Comparison of ENCODE assay signal across 10 mouse cellular contexts in genomic region chr8:83592682-83593081, GRCm38 (mm10). TPM values are rescaled to one million over a fixed set of nuclear protein-coding genes. Genes with fewer than 3 reads are reported as not detected.
DNase-seq lines count a peak whose midpoint lies in the region; ATAC-seq lines count a peak whose summit lies in the region.
"Had no signal": no experiment of that assay in that cellular context is flagged by ENCODE, and none has a peak within 500 bp of the region (broad histone marks: within the 10 kb centered on the region; RNA-seq: fewer than 3 reads in every experiment).

No protein-coding gene starts in this region.

- no peaks in the 10 kb centered on the region for H3K27me3 ChIP-seq in liver, embryonic 11.5 days (replicated peaks; ENCODE audit: control insufficient read depth, insufficient read depth, low read length)
- H3K27me3 ChIP-seq in forebrain, embryonic 12.5 days: no peaks in the 10 kb centered on the region
- H3K27me3 ChIP-seq in liver, embryonic 12.5 days (replicated peaks): no peaks in the 10 kb centered on the region
- no peaks in the 10 kb centered on the region for H3K27me3 ChIP-seq in stomach, embryonic 15.5 days (replicated peaks)

- no peak overlapping the region for H3K9ac ChIP-seq in liver, embryonic 11.5 days (ENCODE audit: low read depth, low read length)
- H3K9ac ChIP-seq in forebrain, embryonic 12.5 days: peak overlapping the region; percentile 91
- peak overlapping the region; percentile 95 for H3K9ac ChIP-seq in liver, embryonic 12.5 days
- H3K9ac ChIP-seq in stomach, embryonic 15.5 days: no peak overlapping the region

- peak overlapping the region; percentile 90 for H3K4me3 ChIP-seq in liver, embryonic 11.5 days (ENCODE audit: low read depth, low read length)
- H3K4me3 ChIP-seq in forebrain, embryonic 12.5 days (replicated peaks): peak overlapping the region; percentile 83
- peak overlapping the region; percentile 95 for H3K4me3 ChIP-seq in liver, embryonic 12.5 days
- peak overlapping the region; percentile 64 for H3K4me3 ChIP-seq in stomach, embryonic 15.5 days (replicated peaks)

- DNase-seq in liver, embryonic 11.5 days (ENCODE audit: low spot score): no peak
- DNase-seq in liver: no peak
- DNase-seq in Muller cell, postnatal 12 days (ENCODE audit: inconsistent ontology term): no peak
- no peak for DNase-seq in left cerebral cortex, postnatal 10 days (ENCODE audit: extremely low spot score in 1 of 2, low spot score in 2 of 2)
- DNase-seq: embryo, embryonic 11 days had no signal

- peaks cover 5% of the 10 kb centered on the region; the same call in 1 of the 2 replicates for H3K36me3 ChIP-seq in liver, embryonic 11.5 days (ENCODE audit: control insufficient read depth, insufficient read depth, low read length)
- peaks cover 12% of the 10 kb centered on the region; the same call in 1 of the 2 replicates for H3K36me3 ChIP-seq in forebrain, embryonic 12.5 days (replicated peaks)
- peaks cover 40% of the 10 kb centered on the region for H3K36me3 ChIP-seq in liver, embryonic 12.5 days
- H3K36me3 ChIP-seq in stomach, embryonic 15.5 days: no peaks in the 10 kb centered on the region

- no peaks in the 10 kb centered on the region for H3K9me3 ChIP-seq in liver, embryonic 11.5 days (ENCODE audit: control insufficient read depth, low read length)
- no peaks in the 10 kb centered on the region for H3K9me3 ChIP-seq in forebrain, embryonic 12.5 days
- H3K9me3 ChIP-seq in liver, embryonic 12.5 days (replicated peaks): no peaks in the 10 kb centered on the region
- no peaks in the 10 kb centered on the region for H3K9me3 ChIP-seq in stomach, embryonic 15.5 days

- no peak for ATAC-seq in liver, embryonic 11.5 days (replicated peaks; ENCODE audit: low FRiP score)
- no peak for ATAC-seq in forebrain, embryonic 12.5 days (ENCODE audit: low FRiP score)
- ATAC-seq in liver, embryonic 12.5 days: no peak
- no peak for ATAC-seq in stomach, embryonic 15.5 days (ENCODE audit: insufficient read depth, low FRiP score, low read depth)

- H3K4me2 ChIP-seq in liver, embryonic 11.5 days: peak overlapping the region; percentile 78
- H3K4me2 ChIP-seq in forebrain, embryonic 12.5 days: peak overlapping the region; percentile 87
- H3K4me2 ChIP-seq in liver, embryonic 12.5 days: peak overlapping the region; percentile 95
- H3K4me2 ChIP-seq in stomach, embryonic 15.5 days: peak overlapping the region; percentile 88

- intact Hi-C loops in left cerebral cortex, postnatal 10 days (cut with DNase I): no loop called here

- WGBS in liver, embryonic 11.5 days: 84% methylated on average over 3 of the region's 3 CpGs
- WGBS in forebrain, embryonic 12.5 days: 70% methylated on average over 3 of the region's 3 CpGs
- 78% methylated on average over 3 of the region's 3 CpGs for WGBS in liver, embryonic 12.5 days (ENCODE audit: insufficient replicate concordance)
- 66% methylated on average over 3 of the region's 3 CpGs for WGBS in stomach, embryonic 15.5 days

- H3K4me1 ChIP-seq in liver, embryonic 11.5 days (replicated peaks; ENCODE audit: control insufficient read depth, insufficient read depth, low read length): peaks cover 15% of the 10 kb centered on the region
- H3K4me1 ChIP-seq in forebrain, embryonic 12.5 days: peaks cover 51% of the 10 kb centered on the region
- H3K4me1 ChIP-seq in liver, embryonic 12.5 days: peaks cover 58% of the 10 kb centered on the region
- H3K4me1 ChIP-seq in stomach, embryonic 15.5 days: peaks cover 16% of the 10 kb centered on the region

- H3K27ac ChIP-seq in liver, embryonic 11.5 days (ENCODE audit: low read depth, low read length): no peak overlapping the region
- H3K27ac ChIP-seq in forebrain, embryonic 12.5 days: 0 out of 2 replicates have a peak overlapping the region, but pooled peaks have one; percentile 15
- H3K27ac ChIP-seq in liver, embryonic 12.5 days: no peak overlapping the region
- H3K27ac ChIP-seq in stomach, embryonic 15.5 days: no peak overlapping the region

RNA-seq across cellular contexts. Expression of gene Tecr, which starts 15.1 kb away (rescaled TPM):
- 468 and 475 TPM in 2 replicates for polyA plus RNA-seq in liver, embryonic 11.5 days (2014; fragmentation: Nextera tagmentation; extraction: Ambion mirVana)
- 541 and 550 TPM in 2 replicates for polyA plus RNA-seq in forebrain, embryonic 12.5 days (2016; fragmentation: Nextera tagmentation; extraction: Ambion mirVana)
- polyA plus RNA-seq in liver, embryonic 12.5 days (2016; fragmentation: Nextera tagmentation; extraction: Ambion mirVana): 371 and 378 TPM in 2 replicates
- polyA plus RNA-seq in stomach, embryonic 15.5 days (2015; fragmentation: Nextera tagmentation; extraction: Ambion mirVana): 561 and 565 TPM in 2 replicates
- total RNA-seq in left cerebral cortex, postnatal 10 days (2021): 100 to 1,000 TPM; 642 to 649 TPM

RNA-seq across cellular contexts. Expression of gene Dnajb1, which starts 15.3 kb away (rescaled TPM):
- 75.9 and 77.1 TPM in 2 replicates for polyA plus RNA-seq in liver, embryonic 11.5 days (2014; fragmentation: Nextera tagmentation; extraction: Ambion mirVana)
- polyA plus RNA-seq in forebrain, embryonic 12.5 days (2016; fragmentation: Nextera tagmentation; extraction: Ambion mirVana): 63.0 and 67.3 TPM in 2 replicates
- polyA plus RNA-seq in liver, embryonic 12.5 days (2016; fragmentation: Nextera tagmentation; extraction: Ambion mirVana): 65.1 and 69.8 TPM in 2 replicates
- 55.1 and 62.6 TPM in 2 replicates for polyA plus RNA-seq in stomach, embryonic 15.5 days (2015; fragmentation: Nextera tagmentation; extraction: Ambion mirVana)
- total RNA-seq in left cerebral cortex, postnatal 10 days (2021): 10 to 100 TPM; 35.9 to 36.3 TPM

RNA-seq across cellular contexts. Expression of gene Ndufb7, which starts 26.2 kb away (rescaled TPM):
- polyA plus RNA-seq in liver, embryonic 11.5 days (2014; fragmentation: Nextera tagmentation; extraction: Ambion mirVana): 321 and 354 TPM in 2 replicates
- 356 and 359 TPM in 2 replicates for polyA plus RNA-seq in forebrain, embryonic 12.5 days (2016; fragmentation: Nextera tagmentation; extraction: Ambion mirVana)
- 290 and 291 TPM in 2 replicates for polyA plus RNA-seq in liver, embryonic 12.5 days (2016; fragmentation: Nextera tagmentation; extraction: Ambion mirVana)
- polyA plus RNA-seq in stomach, embryonic 15.5 days (2015; fragmentation: Nextera tagmentation; extraction: Ambion mirVana): 330 and 333 TPM in 2 replicates
- total RNA-seq in left cerebral cortex, postnatal 10 days (2021): 100 to 1,000 TPM; 141 to 145 TPM

RNA-seq across cellular contexts. Expression of gene Olfr370, which starts 57.1 kb away (rescaled TPM):
- not detected in 2 replicates for polyA plus RNA-seq in liver, embryonic 11.5 days (2014; fragmentation: Nextera tagmentation; extraction: Ambion mirVana)
- not detected in 2 replicates for polyA plus RNA-seq in forebrain, embryonic 12.5 days (2016; fragmentation: Nextera tagmentation; extraction: Ambion mirVana)
- polyA plus RNA-seq in liver, embryonic 12.5 days (2016; fragmentation: Nextera tagmentation; extraction: Ambion mirVana): not detected in 2 replicates
- polyA plus RNA-seq in stomach, embryonic 15.5 days (2015; fragmentation: Nextera tagmentation; extraction: Ambion mirVana): not detected in 2 replicates
- total RNA-seq in left cerebral cortex, postnatal 10 days (2021): not detected
- total RNA-seq: layer of hippocampus, adult 18-20 months had no signal
- polyA plus RNA-seq: spleen, adult 2 months had no signal

RNA-seq across cellular contexts. Expression of gene Gipc1, which starts 59.8 kb away (rescaled TPM):
- 113 and 114 TPM in 2 replicates for polyA plus RNA-seq in liver, embryonic 11.5 days (2014; fragmentation: Nextera tagmentation; extraction: Ambion mirVana)
- 201 and 214 TPM in 2 replicates for polyA plus RNA-seq in forebrain, embryonic 12.5 days (2016; fragmentation: Nextera tagmentation; extraction: Ambion mirVana)
- polyA plus RNA-seq in liver, embryonic 12.5 days (2016; fragmentation: Nextera tagmentation; extraction: Ambion mirVana): 80.0 and 80.4 TPM in 2 replicates
- polyA plus RNA-seq in stomach, embryonic 15.5 days (2015; fragmentation: Nextera tagmentation; extraction: Ambion mirVana): 183 and 191 TPM in 2 replicates
- total RNA-seq in left cerebral cortex, postnatal 10 days (2021): 10 to 100 TPM; 84.0 to 86.7 TPM

Comparison
In these comparisons a context has a peak if more than half of its experiments do, and no peak if none do; other contexts are left out.
1. H3K9ac ChIP-seq: peak in forebrain, embryonic 12.5 days (single experiment) and liver, embryonic 12.5 days (single experiment); none in liver, embryonic 11.5 days (single experiment) and stomach, embryonic 15.5 days (single experiment).
2. Peak in every context shown above with its lines, with median percentiles within 50 percentile points of each other: H3K4me2 ChIP-seq and H3K4me3 ChIP-seq.